10 mouse cellular contexts compared by ENCODE assay signal in genomic region chr3:58843415-58843814, GRCm38 (mm10). TPM values are rescaled to one million over a fixed set of nuclear protein-coding genes. Genes with fewer than 3 reads are reported as not detected.
A peak's percentile ranks its signal among the peaks of the same experiment; 100 is the strongest.
DNase-seq lines count a peak whose midpoint lies in the region; ATAC-seq and TF ChIP-seq lines count a peak whose summit lies in the region.
"Had no signal": no experiment of that assay in that cellular context is flagged by ENCODE, and none has a peak within 500 bp of the region (broad histone marks: within the 10 kb centered on the region; RNA-seq: fewer than 3 reads in every experiment).

No protein-coding gene starts in this region.

- TF ChIP-seq POLR2A in cerebellum, adult 2 months (IDR thresholded peaks at IDR 0.05; ENCODE audit: borderline replicate concordance, insufficient read depth, low read length), result no peak
- no peak for TF ChIP-seq POLR2A in olfactory bulb, adult 2 months (IDR thresholded peaks at IDR 0.05; ENCODE audit: insufficient read depth, low read depth, low read length)

- WGBS in cerebellum, adult 2 months, result 60% methylated on average over 1 of the region's 1 CpGs
- WGBS in midbrain, embryonic 11.5 days, result 79% methylated on average over 1 of the region's 1 CpGs
- WGBS in midbrain, embryonic 13.5 days, result 64% methylated on average over 1 of the region's 1 CpGs
- WGBS in olfactory bulb, adult 2 months, result 55% methylated on average over 1 of the region's 1 CpGs

- H3K4me3 ChIP-seq in cerebellum, adult 2 months (replicated peaks; ENCODE audit: insufficient read depth, low read depth, low read length), result no peak overlapping the region
- no peak overlapping the region for H3K4me3 ChIP-seq in midbrain, embryonic 11.5 days (ENCODE audit: low read depth, low read length)
- no peak overlapping the region for H3K4me3 ChIP-seq in midbrain, embryonic 13.5 days (replicated peaks)
- H3K4me3 ChIP-seq in olfactory bulb, adult 2 months (ENCODE audit: insufficient read depth, low read depth, low read length), result no peak overlapping the region

- no peaks in the 10 kb centered on the region for H3K4me1 ChIP-seq in cerebellum, adult 2 months (ENCODE audit: control insufficient read depth, insufficient read depth, low read length)
- H3K4me1 ChIP-seq in midbrain, embryonic 11.5 days (ENCODE audit: control insufficient read depth, insufficient read depth, low read length), result no peaks in the 10 kb centered on the region
- H3K4me1 ChIP-seq in midbrain, embryonic 13.5 days (replicated peaks), result no peaks in the 10 kb centered on the region
- no peaks in the 10 kb centered on the region for H3K4me1 ChIP-seq in olfactory bulb, adult 2 months (ENCODE audit: control insufficient read depth, insufficient read depth, low read length)

- H3K27me3 ChIP-seq in cerebellum, adult 2 months (ENCODE audit: control insufficient read depth, insufficient read depth, low read length), result no peaks in the 10 kb centered on the region
- no peaks in the 10 kb centered on the region for H3K27me3 ChIP-seq in midbrain, embryonic 11.5 days (ENCODE audit: control insufficient read depth, insufficient read depth, low read length)
- H3K27me3 ChIP-seq in midbrain, embryonic 13.5 days, result no peaks in the 10 kb centered on the region

- no peak overlapping the region for H3K4me2 ChIP-seq in midbrain, embryonic 11.5 days
- no peak overlapping the region for H3K4me2 ChIP-seq in midbrain, embryonic 13.5 days (replicated peaks)

- no peaks in the 10 kb centered on the region for H3K36me3 ChIP-seq in midbrain, embryonic 11.5 days (ENCODE audit: control insufficient read depth, insufficient read depth, low read length)
- H3K36me3 ChIP-seq in midbrain, embryonic 13.5 days, result no peaks in the 10 kb centered on the region

- TF ChIP-seq CTCF in cerebellum, adult 2 months (IDR thresholded peaks at IDR 0.05; ENCODE audit: borderline replicate concordance, insufficient read depth, low read depth, low read length), result 0 out of 2 replicates have a peak, but pooled peaks have one; percentile 5
- TF ChIP-seq CTCF in olfactory bulb, adult 2 months (IDR thresholded peaks at IDR 0.05; ENCODE audit: insufficient read depth, low read depth, low read length), result peak; percentile 33; the same call in 1 of the 2 replicates

- DNase-seq in cerebellum, adult 2 months, result no peak
- no peak for DNase-seq in cerebellum, adult 18-20 months
- DNase-seq in midbrain, embryonic 11.5 days (ENCODE audit: low spot score, missing footprints), result peak; percentile 51
- peak; percentile 50 for DNase-seq in embryo, embryonic 11 days
- DNase-seq in cerebellum, adult 11-12 months, result no peak
- no peak for DNase-seq in cerebellum, postnatal 36 days
- DNase-seq: gastrocnemius, postnatal 10 days had no signal

- H3K27ac ChIP-seq in cerebellum, adult 2 months (ENCODE audit: insufficient read depth, low read length), result no peak overlapping the region
- no peak overlapping the region for H3K27ac ChIP-seq in midbrain, embryonic 11.5 days (ENCODE audit: low read depth, low read length)
- no peak overlapping the region for H3K27ac ChIP-seq in midbrain, embryonic 13.5 days
- no peak overlapping the region for H3K27ac ChIP-seq in olfactory bulb, adult 2 months (ENCODE audit: insufficient read depth, low read depth, low read length)

- no peak for ATAC-seq in midbrain, embryonic 11.5 days (ENCODE audit: low FRiP score)
- no peak for ATAC-seq in midbrain, embryonic 13.5 days

- no peak overlapping the region for H3K9ac ChIP-seq in midbrain, embryonic 11.5 days (ENCODE audit: low read length)
- no peak overlapping the region for H3K9ac ChIP-seq in midbrain, embryonic 13.5 days (replicated peaks)

- H3K9me3 ChIP-seq in midbrain, embryonic 11.5 days (ENCODE audit: control insufficient read depth, low read length), result no peaks in the 10 kb centered on the region
- no peaks in the 10 kb centered on the region for H3K9me3 ChIP-seq in midbrain, embryonic 13.5 days

RNA-seq across cellular contexts. Expression of gene Mindy4b-ps, which starts 21.3 kb away (rescaled TPM):
- 2.1 and 2.4 TPM in 2 replicates for polyA plus RNA-seq in cerebellum, adult 2 months (2012; rRNA removed)
- polyA plus RNA-seq in midbrain, embryonic 11.5 days (2014; fragmentation: Nextera tagmentation; extraction: Ambion mirVana), result not detected in 2 replicates
- polyA plus RNA-seq in midbrain, embryonic 13.5 days (2015; fragmentation: Nextera tagmentation; extraction: Ambion mirVana), result not detected in 2 replicates
- not detected in 2 replicates for polyA plus RNA-seq in olfactory bulb, adult 2 months (2012; ENCODE audit: insufficient read depth, insufficient read length, low replicate concordance, missing spikeins)
- polyA plus RNA-seq: neural tube, embryonic 14.5 days had no signal

RNA-seq across cellular contexts. Expression of gene Clrn1, which starts 41.7 kb away (rescaled TPM):
- 0.61 and 0.81 TPM in 2 replicates for polyA plus RNA-seq in cerebellum, adult 2 months (2012; rRNA removed)
- polyA plus RNA-seq in midbrain, embryonic 11.5 days (2014; fragmentation: Nextera tagmentation; extraction: Ambion mirVana), result 0.29 TPM in 1 of 2 replicates, not detected in the other
- 0.41 and 0.63 TPM in 2 replicates for polyA plus RNA-seq in midbrain, embryonic 13.5 days (2015; fragmentation: Nextera tagmentation; extraction: Ambion mirVana)
- not detected in 2 replicates for polyA plus RNA-seq in olfactory bulb, adult 2 months (2012; ENCODE audit: insufficient read depth, insufficient read length, low replicate concordance, missing spikeins)

Comparison
In these comparisons a context has a peak if more than half of its experiments do, and no peak if none do; other contexts are left out.
1. DNase-seq: peak in midbrain, embryonic 11.5 days (single experiment) and embryo, embryonic 11 days (single experiment); none in cerebellum, adult 2 months (0 of 2), cerebellum, adult 18-20 months (0 of 2), cerebellum, adult 11-12 months (single experiment) and cerebellum, postnatal 36 days (0 of 2).